Mouse (Mus musculus): ENCODE measurements around the gene Pclo. TPM values are rescaled to one million over a fixed set of nuclear protein-coding genes. Genes with fewer than 3 reads are reported as not detected.

Pclo gene
- total and polyA plus RNA-seq, 3 experiments, result 0.42 to 1.0 TPM; not detected in 1

GRCm38 (mm10) chr5:14621146-14621545 is 106.4 kb downstream of the Pclo start:
- Histone ChIP-seq H3K36me3 (ENCODE audit: control insufficient read depth in 1 of 2, insufficient read depth in 2 of 2, low read length in 2 of 2) (no peaks in the 10 kb centered on the region), H3K4me3 (ENCODE audit: control insufficient read depth in 1 of 2, insufficient read depth in 1 of 2, low read depth in 2 of 2, low read length in 2 of 2) (no peak overlapping the region), H3K27ac (ENCODE audit: control insufficient read depth, low read depth, low read length) (no peak overlapping the region), H3K4me1 (ENCODE audit: control insufficient read depth in 1 of 2, insufficient read depth in 2 of 2, low read length in 2 of 2) (no peaks in the 10 kb centered on the region), H3K79me2 (ENCODE audit: control insufficient read depth, insufficient read depth, low read length, poor library complexity) (no peaks in the 10 kb centered on the region), H3K9ac (ENCODE audit: control insufficient read depth, low read depth, low read length, poor library complexity, severe bottlenecking) (no peak overlapping the region), H3K9me3 (replicated peaks; ENCODE audit: insufficient read depth, low read length) (no peaks in the 10 kb centered on the region), H3K27me3 (ENCODE audit: control insufficient read depth in 1 of 2, insufficient read depth in 2 of 2, low read length in 2 of 2) (no peaks in the 10 kb centered on the region)
- DNase-seq (ENCODE audit: low read depth, low spot score), result no peak
- no peak for TF ChIP-seq TBP (IDR thresholded peaks at IDR 0.05; ENCODE audit: low read depth, low read length)
- TF ChIP-seq TCF12 (IDR thresholded peaks at IDR 0.05; ENCODE audit: low read depth, low read length), result no peak

- H3K4me3 ChIP-seq (ENCODE audit: control insufficient read depth in 1 of 2, insufficient read depth in 1 of 2, low read depth in 2 of 2, low read length in 2 of 2), result no peak overlapping the region
- H3K27me3 ChIP-seq (ENCODE audit: control insufficient read depth in 1 of 2, insufficient read depth in 2 of 2, low read length in 2 of 2), result no peaks in the 10 kb centered on the region
- TF ChIP-seq NRF1 (IDR thresholded peaks at IDR 0.05; ENCODE audit: insufficient read depth, low read depth, low read length, poor library complexity, severe bottlenecking), result no peak
- no peak for TF ChIP-seq MAFK (IDR thresholded peaks at IDR 0.05; ENCODE audit: borderline replicate concordance, low read depth, low read length)
- TF ChIP-seq MAZ (IDR thresholded peaks at IDR 0.05; ENCODE audit: low read depth, low read length), result no peak
- TF ChIP-seq USF2 (IDR thresholded peaks at IDR 0.05; ENCODE audit: borderline replicate concordance in 1 of 2, insufficient read depth in 1 of 2, low read depth in 1 of 2, low read length in 2 of 2), result no peak
- TF ChIP-seq GABPA (IDR thresholded peaks at IDR 0.05; ENCODE audit: low read depth, low read length), result no peak
- no peak for TF ChIP-seq EP300 (IDR thresholded peaks at IDR 0.05; ENCODE audit: low read depth in 1 of 2, low read length in 2 of 2)
- TF ChIP-seq POLR2AphosphoS2 (IDR thresholded peaks at IDR 0.05; ENCODE audit: low read length), result no peak
- TF ChIP-seq RAD21 (IDR thresholded peaks at IDR 0.05; ENCODE audit: low read depth, low read length), result no peak
- TF ChIP-seq USF1 (IDR thresholded peaks at IDR 0.05; ENCODE audit: low read depth, low read length), result no peak
- TF ChIP-seq CHD2 (IDR thresholded peaks at IDR 0.05; ENCODE audit: low read length), result no peak
- TF ChIP-seq KAT2A (conservative IDR thresholded peaks at IDR 0.05; ENCODE audit: low read depth, low read length), result no peak
- TF ChIP-seq HCFC1 (IDR thresholded peaks at IDR 0.05; ENCODE audit: low read depth, low read length), result no peak
- no peak for TF ChIP-seq POLR2A (IDR thresholded peaks at IDR 0.05; ENCODE audit: control insufficient read depth in 1 of 2, insufficient read depth in 1 of 2, low read depth in 1 of 2, low read length in 2 of 2, poor library complexity in 1 of 2)
- no peak for TF ChIP-seq ELF1 (IDR thresholded peaks at IDR 0.05; ENCODE audit: low read depth, low read length)
- TF ChIP-seq TAL1 (IDR thresholded peaks at IDR 0.05; ENCODE audit: low read length), result no peak
- TF ChIP-seq JUND (IDR thresholded peaks at IDR 0.05; ENCODE audit: low read depth, low read length), result no peak
- H3K4me1 ChIP-seq (ENCODE audit: control insufficient read depth in 1 of 2, insufficient read depth in 2 of 2, low read length in 2 of 2), result no peaks in the 10 kb centered on the region
- no peak overlapping the region for H3K27ac ChIP-seq (ENCODE audit: control insufficient read depth, low read depth, low read length)
- DNase-seq (ENCODE audit: low read depth, low spot score), result no peak
- no peaks in the 10 kb centered on the region for H3K36me3 ChIP-seq (ENCODE audit: control insufficient read depth in 1 of 2, insufficient read depth in 2 of 2, low read length in 2 of 2)
- no peaks in the 10 kb centered on the region for H3K79me2 ChIP-seq (ENCODE audit: control insufficient read depth, insufficient read depth, low read length, poor library complexity)
- H3K9me3 ChIP-seq (replicated peaks; ENCODE audit: insufficient read depth, low read length), result no peaks in the 10 kb centered on the region
- no peak overlapping the region for H3K9ac ChIP-seq (ENCODE audit: control insufficient read depth, low read depth, low read length, poor library complexity, severe bottlenecking)
Measured at GRCm38 (mm10) chr5:14623360-14623759, 108.6 kb downstream of the Pclo start.
